Mouse (Mus musculus) megakaryocyte, adult 5-6 weeks (primary cell): ENCODE data around the gene Nmral1. TPM values are rescaled to one million over a fixed set of nuclear protein-coding genes. Genes with fewer than 3 reads are reported as not detected.
A peak's percentile ranks its signal among the peaks of the same experiment; 100 is the strongest.

ENCODE experiments used
- ATAC-seq: 2 replicates; pipeline ENCODE4 v1.8.0; 2016; ENCODE audit warnings: mild to moderate bottlenecking, inconsistent platforms; ENCODE audit not compliant: poor library complexity, severe bottlenecking
- total RNA-seq, 2 experiments: library from RNA; stranded (forward) in 1 of 2; stranded (reverse) in 1 of 2; fragments of 153-499, 151-499 nt in 1 of 2; fragments of 221-1000, 200-1000 nt in 1 of 2; gene quantifications; 2 replicates each; pipeline versions ENCODE4 v1.2.3 to v1.2.4; 2015 to 2017

Gene Nmral1
- 45.6 and 46.1 TPM in 2 replicates for total RNA-seq (2015)
- total RNA-seq (2017): 43.5 and 47.8 TPM in 2 replicates

- peak; percentile 77 for ATAC-seq
Observed at GRCm38 (mm10) chr16:4718753-4719518, at the start of gene Nmral1. TSS of gene Nmral1 (minus strand) at chr16:4719356.

- ATAC-seq: no peak
Observed at GRCm38 (mm10) chr16:4768719-4769118, 49.6 kb upstream of the Nmral1 start.

- ATAC-seq: no peak
Observed at GRCm38 (mm10) chr16:4767012-4767790, 48.0 kb upstream of the Nmral1 start.

- no peak for ATAC-seq
Observed at GRCm38 (mm10) chr16:4765852-4766251, 46.7 kb upstream of the Nmral1 start.

- ATAC-seq: peak; percentile 43; the same call in 1 of the 2 replicates
Observed at GRCm38 (mm10) chr16:4763276-4763675, 44.1 kb upstream of the Nmral1 start.

GRCm38 (mm10) chr16:4762437-4762836 lies 43.3 kb upstream of the Nmral1 start:
- no peak for ATAC-seq

- ATAC-seq: peak; percentile 80
Observed at GRCm38 (mm10) chr16:4756660-4757335, 37.6 kb upstream of the Nmral1 start.

- ATAC-seq: 0 out of 2 replicates have a peak, but pooled peaks have one; percentile 33
Observed at GRCm38 (mm10) chr16:4754045-4754444, 34.9 kb upstream of the Nmral1 start.

- no peak for ATAC-seq
Observed at GRCm38 (mm10) chr16:4752155-4752554, 33.0 kb upstream of the Nmral1 start.

GRCm38 (mm10) chr16:4742186-4742585 lies 23.0 kb upstream of the Nmral1 start:
- ATAC-seq: no peak

GRCm38 (mm10) chr16:4739994-4740393 lies 20.8 kb upstream of the Nmral1 start:
- no peak for ATAC-seq

- no peak for ATAC-seq
Observed at GRCm38 (mm10) chr16:4736262-4736661, 17.1 kb upstream of the Nmral1 start.

- no peak for ATAC-seq
Observed at GRCm38 (mm10) chr16:4730776-4731358, 11.7 kb upstream of the Nmral1 start.

- ATAC-seq: no peak
Observed at GRCm38 (mm10) chr16:4727963-4728362, 8.8 kb upstream of the Nmral1 start.

GRCm38 (mm10) chr16:4727526-4727925 lies 8.4 kb upstream of the Nmral1 start:
- no peak for ATAC-seq

GRCm38 (mm10) chr16:4726528-4727128 lies 7.5 kb upstream of the Nmral1 start:
- ATAC-seq: peak; percentile 31

GRCm38 (mm10) chr16:4725780-4726527 lies 6.8 kb upstream of the Nmral1 start, which contains the start of gene Hmox2:
TSS of gene Hmox2 (plus strand) at chr16:4726361.
- ATAC-seq: peak; percentile 88

GRCm38 (mm10) chr16:4725266-4725665 lies 6.1 kb upstream of the Nmral1 start:
- no peak for ATAC-seq

GRCm38 (mm10) chr16:4722915-4723209 lies 3.7 kb upstream of the Nmral1 start:
- peak; percentile 24 for ATAC-seq
